Mouse (Mus musculus) lung, embryonic 14.5 days (tissue): ENCODE measurements at regions not wholly inside any gene's neighbourhood (a gene's known extent, or its start where the extent isn't known, plus 50 kb on each side); places are given as distances from the start of the nearest gene placed in this dataset.

ENCODE experiments used
- ATAC-seq: fragments of 200-750 bp; cut with Nextera tagmentation; 2 replicates; pipeline ENCODE4 v1.8.0; 2017; ENCODE audit warnings: mild to moderate bottlenecking, moderate TSS enrichment, moderate library complexity; ENCODE audit not compliant: insufficient read depth
- DNase-seq: peaks from one replicate; pipeline ENCODE4 v3.0.0-alpha.2; 2015
- H3K27ac ChIP-seq: fragments of 300-500 bp; sonication (generic); 2 replicates; pipeline ENCODE4 v1.5.1; 2014; ENCODE audit warnings: low read depth, mild to moderate bottlenecking, moderate library complexity
- H3K27me3 ChIP-seq: fragments of 300-500 bp; sonication (generic); 2 replicates; pipeline ENCODE4 v1.6.1; 2014; ENCODE audit warnings: low read length, control low read depth; ENCODE audit not compliant: insufficient read depth
- H3K36me3 ChIP-seq: fragments of 300-500 bp; sonication (generic); 2 replicates; pipeline ENCODE4 v1.6.1; 2014; ENCODE audit warnings: control low read depth; ENCODE audit not compliant: insufficient read depth
- H3K4me1 ChIP-seq: fragments of 300-500 bp; sonication (generic); 2 replicates; pipeline ENCODE4 v1.6.1; 2014; ENCODE audit warnings: antibody characterized with exemption, control low read depth; ENCODE audit not compliant: insufficient read depth
- H3K4me2 ChIP-seq: fragments of 300-500 bp; sonication (generic); 2 replicates; pipeline ENCODE4 v1.6.1; 2014; ENCODE audit warnings: mild to moderate bottlenecking
- H3K4me3 ChIP-seq: fragments of 300-500 bp; sonication (generic); 2 replicates; pipeline ENCODE4 v1.5.1; 2014; ENCODE audit warnings: low read depth, low read length
- H3K9ac ChIP-seq: fragments of 300-500 bp; sonication (generic); 2 replicates; pipeline ENCODE4 v1.6.1; 2014
- H3K9me3 ChIP-seq: fragments of 300-500 bp; sonication (generic); 2 replicates; pipeline ENCODE4 v1.6.1; 2016; ENCODE audit warnings: low read depth, low read length, control low read depth
- CTCF ChIP-seq: IDR thresholded peaks from 2 replicates; pipeline ENCODE4 v1.5.1; 2016; ENCODE audit warnings: antibody characterized with exemption, low read depth
- WGBS: fragments of 180-500 bp; shearing (Covaris S2); extraction: QIAGEN DNeasy Blood & Tissue Kit; methylation state at CpG from one replicate; pipeline ENCODE4 v1.1.7; 2014; 5-methylcytosine and 5-hydroxymethylcytosine counted together

DNA sequence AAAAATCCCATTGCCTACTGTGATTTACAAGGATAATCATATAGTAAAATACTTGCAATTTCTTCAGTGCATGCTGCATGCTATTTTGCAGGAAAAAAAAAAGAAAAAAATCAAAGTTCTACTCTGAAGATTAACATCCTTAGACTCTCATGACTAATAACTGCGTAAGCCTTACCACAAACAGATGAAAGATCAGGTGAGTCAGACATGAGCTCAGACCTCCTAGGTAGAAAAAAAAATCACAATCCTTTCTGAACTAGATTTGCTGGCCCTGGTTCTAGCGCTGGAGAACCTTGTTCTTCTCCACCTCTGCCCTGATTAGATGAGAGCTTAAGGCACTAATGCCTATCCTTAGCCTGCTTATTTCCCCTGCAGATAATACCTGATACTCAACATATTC, 96.1 kb upstream of the Snap25 start:
- no peaks in the 10 kb centered on the region for H3K4me1 ChIP-seq
- H3K36me3 ChIP-seq, result no peaks in the 10 kb centered on the region
- no peak for ATAC-seq
- WGBS, result 83% methylated on average over 2 of the region's 2 CpGs
- H3K4me2 ChIP-seq, result no peak overlapping the region
- TF ChIP-seq CTCF, result no peak
- H3K27ac ChIP-seq, result no peak overlapping the region
- H3K9me3 ChIP-seq, result no peaks in the 10 kb centered on the region
- H3K27me3 ChIP-seq, result no peaks in the 10 kb centered on the region
- DNase-seq, result no peak
- no peak overlapping the region for H3K4me3 ChIP-seq
- no peak overlapping the region for H3K9ac ChIP-seq

DNA sequence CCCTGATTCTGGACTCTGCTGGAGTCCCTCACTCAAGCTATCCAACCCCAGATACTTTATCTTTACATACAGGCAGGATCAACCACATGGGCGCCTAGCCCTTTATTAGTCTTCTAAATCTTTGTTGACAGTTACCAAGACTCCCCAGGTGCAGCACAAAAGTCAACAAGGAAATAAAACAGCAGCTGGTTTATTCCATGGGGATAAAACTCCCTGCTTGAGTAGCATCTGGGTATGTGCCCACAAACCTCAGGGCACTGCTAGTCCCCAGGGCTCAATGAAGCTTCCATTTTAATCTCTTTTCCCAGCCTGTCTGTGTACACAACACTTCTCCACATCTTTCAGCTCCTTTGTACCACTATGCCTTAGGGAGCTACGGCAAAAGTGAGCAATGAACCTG, 95.1 kb upstream of the Snap25 start:
- no peaks in the 10 kb centered on the region for H3K4me1 ChIP-seq
- H3K9me3 ChIP-seq, result no peaks in the 10 kb centered on the region
- no peak overlapping the region for H3K9ac ChIP-seq
- H3K4me2 ChIP-seq, result no peak overlapping the region
- no peaks in the 10 kb centered on the region for H3K36me3 ChIP-seq
- WGBS, result 35% methylated on average over 2 of the region's 2 CpGs
- H3K4me3 ChIP-seq, result no peak overlapping the region
- no peak overlapping the region for H3K27ac ChIP-seq
- peak; percentile 41; the same call in 1 of the 2 replicates for ATAC-seq
- no peak for DNase-seq
- H3K27me3 ChIP-seq, result no peaks in the 10 kb centered on the region
- TF ChIP-seq CTCF, result no peak

DNA sequence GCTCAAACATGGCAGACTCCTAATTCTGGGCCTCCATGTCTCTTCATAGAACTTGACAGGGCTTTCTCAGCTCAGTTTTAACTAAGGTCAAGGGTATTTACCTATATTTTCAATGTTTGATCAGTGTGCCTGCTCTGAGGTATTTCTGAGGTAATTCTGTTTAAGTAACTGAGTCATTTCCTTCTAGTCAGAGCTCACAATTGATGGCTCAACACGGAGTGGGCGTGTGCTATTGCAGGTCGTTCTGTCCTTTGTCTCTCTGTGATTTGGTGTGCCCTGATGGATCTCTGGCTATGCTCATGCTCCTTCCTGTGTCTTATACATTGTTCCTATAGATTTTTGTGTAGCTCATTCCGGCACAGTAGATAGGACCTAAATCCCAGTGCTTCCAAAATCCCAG, 92.9 kb upstream of the Snap25 start:
- Histone ChIP-seq H3K27me3 (no peaks in the 10 kb centered on the region), H3K9me3 (no peaks in the 10 kb centered on the region), H3K4me3 (no peak overlapping the region), H3K9ac (no peak overlapping the region), H3K4me2 (no peak overlapping the region), H3K27ac (no peak overlapping the region), H3K36me3 (no peaks in the 10 kb centered on the region), H3K4me1 (no peaks in the 10 kb centered on the region)
- peak; percentile 13 for DNase-seq
- peak; percentile 58 for ATAC-seq
- TF ChIP-seq CTCF, result no peak
- 60% methylated on average over 4 of the region's 4 CpGs for WGBS

DNA sequence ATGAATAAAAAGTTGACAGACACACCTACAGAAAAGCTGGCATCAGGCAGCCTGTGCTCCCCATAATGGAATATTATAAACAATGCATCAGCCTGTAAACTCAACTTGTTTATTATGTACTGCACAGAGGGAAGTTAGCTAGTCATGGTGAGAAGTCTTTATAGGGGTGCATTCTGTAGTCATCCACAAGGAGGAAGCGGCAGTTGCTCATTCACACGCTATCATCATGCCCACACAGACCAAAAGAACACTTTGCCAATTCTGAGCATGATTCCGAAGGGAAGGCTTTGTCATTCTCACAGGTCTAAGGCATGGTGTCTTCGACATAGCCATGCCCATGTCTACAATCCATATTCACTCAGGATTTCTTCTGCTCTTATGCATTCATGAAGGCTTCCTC, 92.3 kb upstream of the Snap25 start:
- TF ChIP-seq CTCF, result no peak
- no peak for DNase-seq
- H3K9ac ChIP-seq, result no peak overlapping the region
- no peak overlapping the region for H3K4me3 ChIP-seq
- 90% methylated on average over 4 of the region's 4 CpGs for WGBS
- no peaks in the 10 kb centered on the region for H3K36me3 ChIP-seq
- no peaks in the 10 kb centered on the region for H3K27me3 ChIP-seq
- no peaks in the 10 kb centered on the region for H3K4me1 ChIP-seq
- H3K27ac ChIP-seq, result no peak overlapping the region
- ATAC-seq, result no peak
- no peak overlapping the region for H3K4me2 ChIP-seq
- H3K9me3 ChIP-seq, result no peaks in the 10 kb centered on the region

DNA sequence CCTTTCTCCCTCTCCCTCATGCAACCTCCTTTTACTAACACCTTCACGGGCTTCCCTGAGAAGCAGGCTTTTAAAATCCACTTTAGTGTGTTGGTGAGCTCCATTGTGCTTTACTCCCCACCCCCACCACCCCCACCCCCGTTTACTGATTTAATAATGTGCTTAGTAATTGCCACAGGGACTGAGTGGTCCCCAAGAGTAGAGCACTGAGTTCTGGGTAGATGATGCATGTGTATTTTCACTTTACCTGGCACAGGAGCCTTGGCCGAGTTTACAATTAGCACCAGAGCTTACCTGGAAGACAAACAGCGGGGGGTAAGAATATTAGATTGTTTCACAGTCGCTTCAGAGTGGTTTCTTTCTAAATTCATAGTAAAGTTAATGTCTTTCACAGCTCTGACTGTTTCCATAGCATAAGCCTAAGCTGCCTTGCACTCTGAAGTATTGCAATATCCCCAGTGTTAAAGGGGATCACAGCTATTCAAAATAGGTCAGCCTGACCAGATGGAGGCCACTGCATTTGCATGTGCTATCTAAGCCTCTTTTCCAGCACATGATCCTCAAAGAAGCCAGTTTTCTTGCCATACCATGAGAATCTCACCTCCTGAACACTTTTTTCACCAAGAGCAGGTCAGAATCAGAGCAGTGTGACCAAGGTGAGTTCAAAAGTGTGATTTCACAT, 89.3 kb upstream of the Snap25 start:
- ATAC-seq, result no peak
- 44% methylated on average over 5 of the region's 5 CpGs for WGBS
- Histone ChIP-seq H3K9me3 (no peaks in the 10 kb centered on the region), H3K4me3 (no peak overlapping the region), H3K9ac (no peak overlapping the region), H3K4me1 (no peaks in the 10 kb centered on the region), H3K27me3 (no peaks in the 10 kb centered on the region), H3K36me3 (no peaks in the 10 kb centered on the region), H3K27ac (no peak overlapping the region), H3K4me2 (no peak overlapping the region)
- no peak for DNase-seq
- TF ChIP-seq CTCF, result no peak

DNA sequence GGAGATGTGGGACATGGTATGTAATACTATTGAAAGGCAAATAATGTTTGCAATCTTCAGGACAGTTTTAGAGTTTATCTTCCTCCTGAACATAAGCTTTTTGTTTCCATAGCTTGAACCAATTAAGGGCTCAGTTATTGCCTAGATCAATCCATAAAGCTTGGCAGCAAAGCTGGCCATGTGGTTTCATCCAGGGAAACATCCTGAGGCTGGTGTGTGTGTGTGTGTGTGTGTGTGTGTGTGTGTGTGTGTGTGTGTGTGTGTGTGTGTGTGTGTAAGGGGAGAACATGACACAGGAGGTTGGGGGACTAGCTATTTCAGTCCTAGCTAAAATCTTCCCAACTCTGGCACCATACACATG, 88.8 kb upstream of the Snap25 start:
- Histone ChIP-seq H3K9ac (no peak overlapping the region), H3K27ac (no peak overlapping the region), H3K4me2 (no peak overlapping the region), H3K9me3 (no peaks in the 10 kb centered on the region), H3K4me1 (no peaks in the 10 kb centered on the region), H3K36me3 (no peaks in the 10 kb centered on the region), H3K27me3 (no peaks in the 10 kb centered on the region), H3K4me3 (no peak overlapping the region)
- DNase-seq (no peak), ATAC-seq (no peak)
- no peak for TF ChIP-seq CTCF

DNA sequence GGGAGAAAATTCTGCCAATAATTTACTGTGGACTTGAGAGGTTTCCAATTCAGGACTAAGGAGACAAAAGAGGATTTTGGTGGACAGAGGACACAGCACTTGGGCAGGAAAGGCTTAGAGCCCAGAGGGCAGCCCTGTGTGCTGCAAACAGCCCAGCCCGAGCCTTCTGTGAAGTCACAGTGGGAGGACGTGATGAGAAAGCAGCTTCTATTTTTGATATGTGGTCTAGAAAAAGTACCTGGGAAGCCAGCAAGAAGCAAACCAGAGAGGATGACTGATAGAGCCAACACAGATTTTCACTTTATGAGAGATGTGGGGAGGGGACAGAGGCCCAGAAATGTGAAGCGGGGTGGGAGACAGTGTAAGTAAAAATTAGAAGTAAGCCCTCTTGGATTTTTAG, 66.3 kb upstream of the Snap25 start:
- 74% methylated on average over 3 of the region's 3 CpGs for WGBS
- no peak for TF ChIP-seq CTCF
- no peaks in the 10 kb centered on the region for H3K9me3 ChIP-seq
- DNase-seq, result no peak
- H3K9ac ChIP-seq, result no peak overlapping the region
- no peak for ATAC-seq
- no peak overlapping the region for H3K4me3 ChIP-seq
- H3K27me3 ChIP-seq, result no peaks in the 10 kb centered on the region
- H3K4me1 ChIP-seq, result no peaks in the 10 kb centered on the region
- no peak overlapping the region for H3K27ac ChIP-seq
- H3K36me3 ChIP-seq, result no peaks in the 10 kb centered on the region
- H3K4me2 ChIP-seq, result no peak overlapping the region

DNA sequence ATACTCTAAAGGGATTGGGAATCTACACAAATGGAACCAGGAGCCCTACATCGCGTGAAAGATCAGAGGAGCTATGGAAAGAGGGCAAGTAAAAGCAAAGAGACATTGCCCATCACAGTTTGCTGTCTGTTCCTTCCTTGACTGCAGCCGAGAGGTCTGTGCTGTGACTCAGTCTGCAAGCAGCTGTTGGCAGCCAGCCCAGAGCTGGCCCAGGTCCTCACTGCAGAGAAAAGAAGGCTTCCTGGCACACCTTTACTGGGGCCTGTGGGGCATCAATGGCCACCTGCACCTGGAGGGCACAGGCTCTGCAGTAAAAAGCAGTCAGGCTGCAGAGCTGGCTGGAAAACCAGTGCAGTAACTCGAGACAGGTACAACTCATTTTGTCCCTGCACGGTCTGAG, 64.6 kb upstream of the Snap25 start:
- H3K4me1 ChIP-seq, result no peaks in the 10 kb centered on the region
- H3K4me3 ChIP-seq, result no peak overlapping the region
- ATAC-seq (peak; percentile 76), DNase-seq (peak; percentile 64)
- H3K9me3 ChIP-seq, result no peaks in the 10 kb centered on the region
- H3K27me3 ChIP-seq, result no peaks in the 10 kb centered on the region
- no peaks in the 10 kb centered on the region for H3K36me3 ChIP-seq
- WGBS, result 55% methylated on average over 5 of the region's 5 CpGs
- H3K9ac ChIP-seq, result no peak overlapping the region
- H3K27ac ChIP-seq, result no peak overlapping the region
- H3K4me2 ChIP-seq, result no peak overlapping the region
- no peak for TF ChIP-seq CTCF
